Mouse (Mus musculus) ES-Bruce4 (cell line): Measurements from ENCODE around the gene Dtnbp1. TPM values are rescaled to one million over a fixed set of nuclear protein-coding genes. Genes with fewer than 3 reads are reported as not detected.

Experiments used
- H3K27ac ChIP-seq: 2 replicates; pipeline ENCODE4 v1.5.1; 2012; ENCODE audit warnings: low read length, inconsistent platforms; ENCODE audit not compliant: insufficient read depth
- H3K27me3 ChIP-seq: 2 replicates; pipeline ENCODE4 v1.6.1; 2012; ENCODE audit warnings: mild to moderate bottlenecking, low read length, inconsistent platforms; ENCODE audit not compliant: control insufficient read depth, poor library complexity, insufficient read depth, severe bottlenecking
- H3K36me3 ChIP-seq: 2 replicates; pipeline ENCODE4 v1.6.1; 2012; ENCODE audit warnings: inconsistent platforms, mild to moderate bottlenecking, low read length, moderate library complexity; ENCODE audit not compliant: control insufficient read depth, poor library complexity, insufficient read depth, severe bottlenecking
- H3K4me1 ChIP-seq: one replicate; pipeline ENCODE4 v1.8.1; 2011; ENCODE audit warnings: low read length; ENCODE audit not compliant: control insufficient read depth, insufficient read depth
- H3K4me3 ChIP-seq: 2 replicates; pipeline ENCODE4 v1.5.1; 2011; ENCODE audit warnings: low read depth, mild to moderate bottlenecking, low read length
- H3K9ac ChIP-seq: 2 replicates; pipeline ENCODE4 v1.6.1; 2012; ENCODE audit warnings: low read depth, mild to moderate bottlenecking, inconsistent platforms; ENCODE audit not compliant: poor library complexity, severe bottlenecking
- H3K9me3 ChIP-seq: replicated peaks from 2 replicates; pipeline ENCODE4 v1.6.1; 2012; ENCODE audit warnings: mild to moderate bottlenecking, low read length, inconsistent platforms; ENCODE audit not compliant: control insufficient read depth, poor library complexity, insufficient read depth, severe bottlenecking
- CTCF ChIP-seq: IDR thresholded peaks from one replicate; pipeline ENCODE4 v1.8.1; 2011; ENCODE audit warnings: low read depth, low read length
- EP300 ChIP-seq: IDR thresholded peaks from 2 replicates; pipeline ENCODE4 v1.6.1; 2011; ENCODE audit warnings: low read depth, low read length; ENCODE audit not compliant: insufficient read depth
- POLR2A ChIP-seq: IDR thresholded peaks from one replicate; pipeline ENCODE4 v1.8.1; 2011; ENCODE audit warnings: low read length; ENCODE audit not compliant: insufficient read depth
- polyA plus RNA-seq: library from polyadenylated mRNA; stranded (reverse); fragments of >200 nt; gene quantifications from 2 replicates; pipeline ENCODE4 v1.2.4, GENCODE M21; 2011; ENCODE audit warnings: low read depth; ENCODE audit not compliant: missing spikeins, insufficient read depth, insufficient read length

The Dtnbp1 gene
- polyA plus RNA-seq, 1 experiment: 21.6 TPM

- H3K4me3 ChIP-seq: no peak overlapping the region
- TF ChIP-seq POLR2A: no peak
- TF ChIP-seq EP300: no peak
- no peak for TF ChIP-seq CTCF
- H3K4me1 ChIP-seq: no peaks in the 10 kb centered on the region
- peaks cover 59% of the 10 kb centered on the region for H3K36me3 ChIP-seq
- H3K27me3 ChIP-seq: no peaks in the 10 kb centered on the region
- no peak overlapping the region for H3K27ac ChIP-seq
- no peak overlapping the region for H3K9ac ChIP-seq
- no peaks in the 10 kb centered on the region for H3K9me3 ChIP-seq
Observed at GRCm38 (mm10) chr13:44921095-44921494, 80.9 kb downstream of the Dtnbp1 start.

GRCm38 (mm10) chr13:44918269-44918668, 83.7 kb downstream of the Dtnbp1 start:
- no peaks in the 10 kb centered on the region for H3K27me3 ChIP-seq
- no peak overlapping the region for H3K4me3 ChIP-seq
- no peak for TF ChIP-seq POLR2A
- no peak for TF ChIP-seq CTCF
- TF ChIP-seq EP300: no peak
- peaks cover 83% of the 10 kb centered on the region for H3K36me3 ChIP-seq
- H3K27ac ChIP-seq: no peak overlapping the region
- H3K9me3 ChIP-seq: no peaks in the 10 kb centered on the region
- no peak overlapping the region for H3K9ac ChIP-seq
- no peaks in the 10 kb centered on the region for H3K4me1 ChIP-seq

GRCm38 (mm10) chr13:44917202-44917601, 84.7 kb downstream of the Dtnbp1 start:
- H3K4me1 ChIP-seq: no peaks in the 10 kb centered on the region
- TF ChIP-seq CTCF: no peak
- no peak for TF ChIP-seq POLR2A
- TF ChIP-seq EP300: no peak
- H3K36me3 ChIP-seq: peaks cover 92% of the 10 kb centered on the region
- H3K9me3 ChIP-seq: no peaks in the 10 kb centered on the region
- H3K9ac ChIP-seq: no peak overlapping the region
- H3K27ac ChIP-seq: no peak overlapping the region
- no peaks in the 10 kb centered on the region for H3K27me3 ChIP-seq
- no peak overlapping the region for H3K4me3 ChIP-seq

- Histone ChIP-seq H3K27ac (no peak overlapping the region), H3K9ac (no peak overlapping the region), H3K4me1 (no peaks in the 10 kb centered on the region), H3K27me3 (no peaks in the 10 kb centered on the region), H3K9me3 (no peaks in the 10 kb centered on the region), H3K36me3 (peaks cover 91% of the 10 kb centered on the region), H3K4me3 (no peak overlapping the region)
- no peak for TF ChIP-seq EP300
- TF ChIP-seq CTCF: no peak
- no peak for TF ChIP-seq POLR2A
Observed at GRCm38 (mm10) chr13:44915945-44916344, 86.0 kb downstream of the Dtnbp1 start.

- Histone ChIP-seq H3K9me3 (no peaks in the 10 kb centered on the region), H3K27ac (no peak overlapping the region), H3K27me3 (no peaks in the 10 kb centered on the region), H3K36me3 (peaks cover 93% of the 10 kb centered on the region), H3K9ac (no peak overlapping the region), H3K4me1 (no peaks in the 10 kb centered on the region), H3K4me3 (no peak overlapping the region)
- TF ChIP-seq CTCF: no peak
- no peak for TF ChIP-seq POLR2A
- TF ChIP-seq EP300: no peak
Observed at GRCm38 (mm10) chr13:44915382-44915781, 86.6 kb downstream of the Dtnbp1 start.

GRCm38 (mm10) chr13:44913560-44913959, 88.4 kb downstream of the Dtnbp1 start:
- Histone ChIP-seq H3K36me3 (peaks cover 94% of the 10 kb centered on the region), H3K4me3 (no peak overlapping the region), H3K27ac (no peak overlapping the region)

More at GRCm38 (mm10) chr13:44913560-44913959, 88.4 kb downstream of the Dtnbp1 start:
- Histone ChIP-seq H3K9me3 (no peaks in the 10 kb centered on the region), H3K27me3 (no peaks in the 10 kb centered on the region), H3K4me1 (no peaks in the 10 kb centered on the region), H3K9ac (no peak overlapping the region)
- TF ChIP-seq EP300 (no peak), CTCF (peak; percentile 23)
